Mouse (Mus musculus): ENCODE data around the gene Nme6.

Gene Nme6

DNA sequence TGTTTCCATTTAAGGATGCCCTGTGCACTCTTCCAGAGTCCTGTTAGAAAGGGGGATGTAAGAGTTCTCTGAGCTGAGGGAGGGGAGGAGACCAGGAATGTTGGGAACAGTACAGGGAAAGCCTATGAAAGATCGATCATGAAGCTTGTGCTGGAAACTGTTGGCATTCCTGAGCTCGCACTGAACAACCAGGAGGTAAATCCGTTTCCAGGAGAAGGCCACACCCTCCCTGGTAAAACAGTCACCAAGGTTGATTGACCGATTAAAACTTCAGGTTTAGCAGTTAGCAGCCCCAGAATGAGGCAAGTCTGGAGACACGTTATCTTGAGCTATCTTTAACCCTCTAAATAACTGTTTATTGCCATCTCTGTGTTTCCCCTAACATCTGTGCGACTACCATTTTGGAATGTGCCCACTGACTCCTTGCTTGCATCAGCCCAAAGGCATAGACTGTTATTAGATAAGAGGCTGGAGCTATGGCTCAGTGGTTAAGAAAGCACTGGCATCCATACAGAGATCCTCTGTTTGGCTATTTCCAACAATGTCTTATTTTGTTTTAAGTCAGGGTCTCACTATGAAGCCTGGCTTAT, 38.5 kb downstream of the Nme6 start:
- DNase-seq (ENCODE audit: low read depth, low spot score) = no peak

GRCm38 (mm10) chr9:109874797-109875691, 42.5 kb downstream of the Nme6 start, which contains the start of gene Cdc25a:
Cdc25a (plus strand) TSS chr9:109875579.
- peak; percentile 99 for DNase-seq (ENCODE audit: low read depth, low spot score)

GRCm38 (mm10) chr9:109875695-109876601, 43.4 kb downstream of the Nme6 start:
- DNase-seq (ENCODE audit: low read depth, low spot score) = no peak

DNA sequence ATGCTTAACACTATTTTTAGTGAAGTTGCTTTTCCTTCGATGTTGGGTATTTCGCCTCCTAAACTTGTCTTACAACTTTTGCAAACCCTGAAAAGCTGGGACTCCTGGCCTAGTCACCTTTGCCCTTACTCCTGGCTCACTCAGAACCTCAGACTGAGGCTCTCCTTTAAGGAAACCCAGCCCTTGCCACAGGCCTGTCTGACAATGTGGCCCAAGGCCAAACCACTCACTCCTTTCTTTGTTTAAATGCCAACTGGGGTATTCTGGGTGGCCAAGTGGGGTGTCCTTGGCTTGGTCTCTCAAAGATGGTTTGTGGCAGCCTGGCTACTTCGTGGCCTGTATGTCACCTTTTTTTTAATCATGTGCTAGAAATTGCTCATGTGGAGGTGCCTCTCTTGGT, 44.2 kb downstream of the Nme6 start:
- no peak for DNase-seq (ENCODE audit: low read depth, low spot score)

GRCm38 (mm10) chr9:109877666-109878065, 45.1 kb downstream of the Nme6 start:
- DNase-seq (ENCODE audit: low read depth, low spot score) = no peak

- no peak for DNase-seq (ENCODE audit: low read depth, low spot score)
Measured at GRCm38 (mm10) chr9:109879305-109879704, 46.8 kb downstream of the Nme6 start.

- DNase-seq (ENCODE audit: low read depth, low spot score) = no peak
Measured at GRCm38 (mm10) chr9:109886259-109886658, 53.7 kb downstream of the Nme6 start.

GRCm38 (mm10) chr9:109887321-109887720, 54.8 kb downstream of the Nme6 start:
- DNase-seq (ENCODE audit: low read depth, low spot score) = no peak

- DNase-seq (ENCODE audit: low read depth, low spot score) = no peak
Measured at GRCm38 (mm10) chr9:109891501-109891900, 59.0 kb downstream of the Nme6 start.

Data from forelimb bud, embryonic 11.5 days (tissue).